Mouse (Mus musculus): ENCODE data around the gene Mymx. TPM values are rescaled to one million over a fixed set of nuclear protein-coding genes. Genes with fewer than 3 reads are reported as not detected.

Gene Mymx
- total and polyA plus RNA-seq, 3 experiments, result not detected

DNA sequence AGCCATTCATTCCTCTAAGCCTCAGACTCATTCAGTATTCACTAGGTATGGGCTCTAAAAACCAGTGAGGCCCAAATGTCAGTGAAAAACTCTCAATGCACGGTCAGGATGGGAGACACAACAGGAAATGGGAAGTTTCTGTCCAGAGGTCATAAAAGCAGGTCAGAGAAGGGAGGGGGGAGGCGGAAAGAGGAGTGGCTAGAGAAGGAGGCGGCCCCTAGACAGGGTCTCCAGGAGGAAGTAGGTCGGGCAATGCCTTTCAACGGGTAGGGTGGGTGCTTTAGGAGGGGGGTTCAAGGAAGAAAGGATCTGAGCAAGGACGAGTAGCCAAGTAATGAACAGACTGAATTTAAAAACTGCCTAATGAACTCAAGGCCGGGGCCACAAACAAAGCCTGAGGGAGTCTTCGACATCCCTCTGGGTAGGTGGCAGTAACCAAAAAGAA, 17.1 kb upstream of the Mymx start:
- peaks cover 0 to 3% of the 10 kb centered on the region in 2 experiments for H3K36me3 ChIP-seq (replicated peaks in 1 of 2; ENCODE audit: control insufficient read depth in 1 of 2, insufficient read depth in 1 of 2, low read length in 1 of 2)

DNA sequence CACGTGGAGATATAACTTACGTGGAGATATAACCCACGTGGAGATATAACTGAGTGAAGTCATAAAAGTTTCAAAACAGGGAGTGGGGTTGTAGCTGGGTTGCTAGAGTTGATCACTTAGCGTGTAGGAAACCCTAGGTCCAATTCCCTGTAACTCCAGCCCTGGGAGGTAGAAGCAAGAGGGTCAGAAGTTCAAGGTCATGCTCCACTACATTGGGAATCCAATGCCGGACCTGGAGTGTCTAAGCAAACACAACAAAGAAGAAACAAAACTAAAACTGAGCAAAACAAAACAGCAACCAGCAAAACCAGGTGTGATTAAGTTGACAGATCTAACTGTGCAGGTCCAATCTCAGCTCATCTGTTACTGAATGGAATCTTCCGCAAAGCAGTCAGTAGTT, 15.8 kb upstream of the Mymx start:
- Histone ChIP-seq H3K27ac (ENCODE audit: insufficient read depth, low read depth) (no peak overlapping the region), H3K9me3 (replicated peaks; ENCODE audit: low read length) (no peaks in the 10 kb centered on the region), H3K27me3 (replicated peaks) (peaks cover 1% of the 10 kb centered on the region), H3K4me3 (replicated peaks in 1 of 3; ENCODE audit: low read depth in 2 of 3, low read length in 2 of 3, poor library complexity in 1 of 3) (no peak overlapping the region), H3K36me3 (replicated peaks in 1 of 2; ENCODE audit: control insufficient read depth in 1 of 2, insufficient read depth in 1 of 2, low read length in 1 of 2) (peaks cover 0 to 3% of the 10 kb centered on the region in 2 experiments), H3K79me2 (replicated peaks; ENCODE audit: control insufficient read depth, extremely low read depth, insufficient read depth, poor library complexity, severe bottlenecking) (no peaks in the 10 kb centered on the region), H3K4me2 (ENCODE audit: insufficient read depth, low read depth, poor library complexity, severe bottlenecking) (no peak overlapping the region), H3K4me1 (ENCODE audit: control insufficient read depth in 1 of 2, insufficient read depth in 2 of 2) (peaks cover 0 to 18% of the 10 kb centered on the region in 2 experiments; a peak in 2 of 4 replicates), H3K9ac (ENCODE audit: insufficient read depth, low read depth) (no peak overlapping the region)
- no peak for DNase-seq (ENCODE audit: extremely low read depth)
- in situ Hi-C loops (cut with MboI; ENCODE audit: low pct_ligation_motif_present, low pct_unique_long_range_greater_than_20kb, low sequenced_read_pairs) (no loop called here), dilution Hi-C loops (cut with MboI; ENCODE audit: extremely low pct_ligation_motif_present, extremely low pct_unique_long_range_greater_than_20kb, low sequenced_read_pairs) (no loop called here)
- TF ChIP-seq RAD21 (IDR thresholded peaks at IDR 0.05; ENCODE audit: low read depth, low read length) (no peak), POLR2A (IDR thresholded peaks at IDR 0.05; ENCODE audit: low read depth, low read length) (no peak), TCF12 (IDR thresholded peaks at IDR 0.05; ENCODE audit: low read depth, low read length) (no peak), SIN3A (IDR thresholded peaks at IDR 0.05; ENCODE audit: low read length) (no peak), CTCF (conservative IDR thresholded peaks at IDR 0.05 in 1 of 2, IDR thresholded peaks at IDR 0.05 in 1 of 2; ENCODE audit: low read depth in 2 of 2, low read length in 2 of 2) (no peak), MYC (IDR thresholded peaks at IDR 0.05; ENCODE audit: low read depth, low read length) (no peak), EP300 (IDR thresholded peaks at IDR 0.05; ENCODE audit: low read length) (no peak), MXI1 (IDR thresholded peaks at IDR 0.05; ENCODE audit: low read depth, low read length) (no peak), PAX5 (IDR thresholded peaks at IDR 0.05; ENCODE audit: low read length) (no peak), UBTF (IDR thresholded peaks at IDR 0.05; ENCODE audit: low read depth, low read length) (no peak), POLR2AphosphoS2 (IDR thresholded peaks at IDR 0.05; ENCODE audit: low read depth, low read length) (no peak), RCOR1 (conservative IDR thresholded peaks at IDR 0.05; ENCODE audit: low read depth, low read length) (no peak), ZKSCAN1 (IDR thresholded peaks at IDR 0.05; ENCODE audit: borderline replicate concordance, low read depth, low read length) (no peak), GABPA (IDR thresholded peaks at IDR 0.05; ENCODE audit: insufficient replicate concordance, low read depth, low read length) (no peak), JUN (IDR thresholded peaks at IDR 0.05; ENCODE audit: insufficient read depth, low read depth, low read length) (no peak), MAZ (IDR thresholded peaks at IDR 0.05; ENCODE audit: low read depth, low read length) (no peak), MAX (IDR thresholded peaks at IDR 0.05; ENCODE audit: low read length) (no peak), NELFE (IDR thresholded peaks at IDR 0.05; ENCODE audit: low read depth, low read length) (no peak), CHD2 (IDR thresholded peaks at IDR 0.05; ENCODE audit: low read length) (no peak), BHLHE40 (IDR thresholded peaks at IDR 0.05; ENCODE audit: low read depth, low read length) (no peak)

More for the DNA sequence above, 17.1 kb upstream of the Mymx start:
- Histone ChIP-seq H3K27me3 (replicated peaks) (peaks cover 1% of the 10 kb centered on the region), H3K27ac (ENCODE audit: insufficient read depth, low read depth) (peak overlapping the region; percentile 43; the same call in 1 of the 2 replicates), H3K4me3 (replicated peaks in 1 of 3; ENCODE audit: low read depth in 2 of 3, low read length in 2 of 3, poor library complexity in 1 of 3) (peak overlapping the region; percentile 65 to 79 (median 76)), H3K4me2 (ENCODE audit: insufficient read depth, low read depth, poor library complexity, severe bottlenecking) (peak overlapping the region; percentile 88), H3K4me1 (ENCODE audit: control insufficient read depth in 1 of 2, insufficient read depth in 2 of 2) (peaks cover 0 to 15% of the 10 kb centered on the region in 2 experiments; a peak in 2 of 4 replicates), H3K9me3 (replicated peaks; ENCODE audit: low read length) (no peaks in the 10 kb centered on the region), H3K79me2 (replicated peaks; ENCODE audit: control insufficient read depth, extremely low read depth, insufficient read depth, poor library complexity, severe bottlenecking) (no peaks in the 10 kb centered on the region), H3K9ac (ENCODE audit: insufficient read depth, low read depth) (peak overlapping the region; percentile 89)
- in situ Hi-C loops (cut with MboI; ENCODE audit: low pct_ligation_motif_present, low pct_unique_long_range_greater_than_20kb, low sequenced_read_pairs), result no loop called here
- dilution Hi-C loops (cut with MboI; ENCODE audit: extremely low pct_ligation_motif_present, extremely low pct_unique_long_range_greater_than_20kb, low sequenced_read_pairs), result no loop called here
- TF ChIP-seq CTCF (conservative IDR thresholded peaks at IDR 0.05 in 1 of 2, IDR thresholded peaks at IDR 0.05 in 1 of 2; ENCODE audit: low read depth in 2 of 2, low read length in 2 of 2) (no peak), TCF12 (IDR thresholded peaks at IDR 0.05; ENCODE audit: low read depth, low read length) (peak; percentile 29; the same call in 1 of the 2 replicates), RAD21 (IDR thresholded peaks at IDR 0.05; ENCODE audit: low read depth, low read length) (no peak), POLR2AphosphoS2 (IDR thresholded peaks at IDR 0.05; ENCODE audit: low read depth, low read length) (no peak), ELF1 (IDR thresholded peaks at IDR 0.05; ENCODE audit: low read depth, low read length) (peak; percentile 77), GABPA (IDR thresholded peaks at IDR 0.05; ENCODE audit: insufficient replicate concordance, low read depth, low read length) (no peak), NRF1 (IDR thresholded peaks at IDR 0.05; ENCODE audit: low read depth, low read length) (no peak), MAZ (IDR thresholded peaks at IDR 0.05; ENCODE audit: low read depth, low read length) (peak; percentile 95), E2F4 (IDR thresholded peaks at IDR 0.05; ENCODE audit: insufficient replicate concordance, low read depth, low read length) (no peak), IRF4 (IDR thresholded peaks at IDR 0.05; ENCODE audit: low read depth, low read length) (peak; percentile 59; the same call in 1 of the 2 replicates), HCFC1 (IDR thresholded peaks at IDR 0.05; ENCODE audit: low read depth, low read length) (peak; percentile 53), TBP (conservative IDR thresholded peaks at IDR 0.05; ENCODE audit: low read depth, low read length) (0 out of 2 replicates have a peak, but pooled peaks have one; percentile 24), ZC3H11A (IDR thresholded peaks at IDR 0.05; ENCODE audit: low read depth, low read length) (no peak), NELFE (IDR thresholded peaks at IDR 0.05; ENCODE audit: low read depth, low read length) (peak; percentile 44; the same call in 1 of the 2 replicates), SMC3 (IDR thresholded peaks at IDR 0.05; ENCODE audit: low read depth, low read length) (no peak), CHD2 (IDR thresholded peaks at IDR 0.05; ENCODE audit: low read length) (no peak), MAX (IDR thresholded peaks at IDR 0.05; ENCODE audit: low read length) (no peak), POLR2A (IDR thresholded peaks at IDR 0.05; ENCODE audit: low read depth, low read length) (peak; percentile 71), JUN (IDR thresholded peaks at IDR 0.05; ENCODE audit: insufficient read depth, low read depth, low read length) (no peak), ETS1 (conservative IDR thresholded peaks at IDR 0.05; ENCODE audit: low read depth, low read length) (no peak), MYC (IDR thresholded peaks at IDR 0.05; ENCODE audit: low read depth, low read length) (0 out of 2 replicates have a peak, but pooled peaks have one; percentile 25)
- no peak for DNase-seq (ENCODE audit: extremely low read depth)

All from CH12.LX (cell line).